Mouse (Mus musculus) duodenum, adult 2 months (tissue): ENCODE measurements around the gene Olfr141. TPM values are rescaled to one million over a fixed set of nuclear protein-coding genes. Genes with fewer than 3 reads are reported as not detected.

Experiments used
- polyA plus RNA-seq: library from polyadenylated mRNA; depleted of rRNA; stranded (reverse); fragments of >200 nt; gene quantifications from 2 replicates; pipeline ENCODE4 v1.2.3, GENCODE M21; 2012; ENCODE audit warnings: low replicate concordance; rRNA removed

The Olfr141 gene
- polyA plus RNA-seq = not detected in 2 replicates

DNA sequence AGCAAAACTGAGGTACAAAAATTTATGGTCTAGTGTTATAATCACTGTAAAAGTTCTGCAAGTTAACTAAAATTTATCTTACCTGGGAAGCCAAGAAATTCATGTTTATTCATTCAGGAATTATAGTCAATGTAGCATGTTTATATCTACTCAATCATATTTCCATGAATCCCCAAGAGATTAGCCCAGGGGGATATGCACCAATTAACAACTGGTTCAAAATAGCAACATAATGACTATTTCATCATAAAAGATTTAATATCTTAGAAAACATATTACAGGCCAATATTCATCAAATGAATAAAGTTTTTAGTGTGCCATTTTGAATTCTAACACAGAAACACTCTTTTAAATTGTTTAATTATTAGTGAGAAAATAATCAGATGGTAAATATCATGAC is at the start of gene Olfr141:
Gene Olfr141 (minus strand): TSS at position 101 of the 400 bp plus-strand sequence.

DNA sequence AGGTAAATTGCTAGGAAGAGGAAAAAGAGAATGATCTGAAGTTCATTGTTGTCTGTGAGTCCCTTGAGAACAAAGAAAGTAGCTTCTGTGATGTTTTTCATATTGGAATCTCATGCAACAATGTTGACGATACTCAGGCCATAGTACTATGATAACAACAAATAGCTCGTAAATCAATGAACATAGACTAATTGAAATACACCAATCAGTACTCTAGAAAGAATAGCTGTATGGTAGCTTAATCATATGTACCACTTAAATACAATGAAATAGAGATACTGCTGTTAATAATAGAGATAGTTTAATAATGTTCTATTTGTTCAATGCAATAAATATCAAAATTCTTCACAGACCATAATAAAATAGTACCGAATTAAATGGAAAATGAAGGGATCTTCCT is 41.8 kb upstream of the Olfr141 start, which contains the start of gene Olfr1095:
Gene Olfr1095 (minus strand): TSS at position 101 of the 400 bp plus-strand sequence.

DNA sequence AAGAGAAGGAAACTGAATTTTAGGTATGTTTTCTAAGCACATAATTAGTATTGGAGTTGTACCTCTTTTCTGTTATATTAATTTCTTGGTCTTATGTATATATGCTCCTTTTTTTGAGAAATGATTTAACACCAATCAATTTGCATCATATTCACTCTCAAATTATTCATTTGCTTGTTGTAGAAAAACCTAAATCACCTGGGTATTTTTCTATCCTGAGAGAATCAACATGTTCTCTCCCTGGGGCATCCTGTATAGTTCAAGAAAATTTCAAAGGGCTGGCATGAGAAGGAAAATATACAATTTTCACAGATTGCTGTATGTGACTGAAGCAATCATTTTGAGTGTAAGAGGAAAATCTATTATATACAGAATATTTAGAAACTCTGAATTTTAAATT is 14.5 kb upstream of the Olfr141 start, which contains the start of gene Olfr1094:
Gene Olfr1094 (plus strand): TSS at position 301 of the 400 bp plus-strand sequence.

DNA sequence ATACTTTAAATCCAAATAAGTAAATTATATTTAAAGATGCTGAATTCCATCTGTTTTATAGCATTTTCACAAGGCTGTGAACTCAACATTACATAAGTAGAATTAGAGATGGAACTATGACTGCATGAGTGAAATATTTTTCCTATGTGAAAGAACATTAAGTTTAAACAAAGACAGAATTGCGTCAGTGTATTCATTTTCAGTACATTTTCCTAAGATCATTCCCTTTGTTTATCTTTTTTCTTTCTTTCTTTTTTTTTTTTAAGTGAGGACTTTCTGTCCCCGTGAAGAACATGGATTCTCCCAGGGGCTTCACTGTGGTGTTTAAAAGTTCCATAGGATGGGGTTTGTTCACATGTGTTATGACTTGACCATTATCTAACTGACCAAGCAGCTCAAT is 27.6 kb downstream of the Olfr141 start, which contains the start of gene Olfr1093:
Gene Olfr1093 (plus strand): TSS at position 301 of the 400 bp plus-strand sequence.

DNA sequence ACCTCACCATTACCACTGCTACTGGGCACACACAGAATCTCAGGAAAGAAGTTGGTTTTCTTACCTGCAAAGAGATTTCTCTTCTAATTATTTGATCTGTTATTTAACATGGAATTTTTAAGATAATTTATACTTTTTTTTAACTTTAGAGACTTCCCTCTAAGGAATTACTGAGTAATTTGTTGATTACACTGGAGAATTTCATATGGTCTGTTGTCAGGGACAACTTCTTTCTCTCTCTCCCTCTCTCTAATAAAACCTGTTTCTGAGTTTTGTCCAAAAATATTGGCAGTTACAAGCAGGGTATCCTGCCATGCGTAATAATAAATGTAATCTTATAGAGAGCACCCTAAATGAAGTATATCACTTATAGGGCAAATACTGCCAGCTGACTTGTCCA is 50.9 kb downstream of the Olfr141 start, which contains the start of gene Olfr1090:
Gene Olfr1090 (minus strand): TSS at position 101 of the 400 bp plus-strand sequence.

Other genes starting within 250 kb of the Olfr141 start
- gene Olfr1082, start 211.1 kb downstream of the Olfr141 start, polyA plus RNA-seq = not detected in 2 replicates
- not detected in 2 replicates for gene Olfr1084, start 170.3 kb downstream of the Olfr141 start, polyA plus RNA-seq
- not detected in 2 replicates for gene Olfr1085, start 148.0 kb downstream of the Olfr141 start, polyA plus RNA-seq
- not detected in 2 replicates for gene Olfr1086, start 129.9 kb downstream of the Olfr141 start, polyA plus RNA-seq
- not detected in 2 replicates for gene Olfr1087, start 111.6 kb downstream of the Olfr141 start, polyA plus RNA-seq
- gene Olfr1089, start 76.3 kb downstream of the Olfr141 start, polyA plus RNA-seq = not detected in 2 replicates
- gene Olfr1090, start 51.0 kb downstream of the Olfr141 start, polyA plus RNA-seq = not detected in 2 replicates
- gene Olfr1093, start 27.5 kb downstream of the Olfr141 start, polyA plus RNA-seq = not detected in 2 replicates
- not detected in 2 replicates for gene Olfr1094, start 14.6 kb upstream of the Olfr141 start, polyA plus RNA-seq
- gene Olfr1095, start 41.7 kb upstream of the Olfr141 start, polyA plus RNA-seq = not detected in 2 replicates
- gene Gm13723, start 64.8 kb upstream of the Olfr141 start, polyA plus RNA-seq = not detected in 2 replicates
- not detected in 2 replicates for gene Olfr1097, start 82.2 kb upstream of the Olfr141 start, polyA plus RNA-seq
- gene Olfr1098, start 114.5 kb upstream of the Olfr141 start, polyA plus RNA-seq = not detected in 2 replicates
- not detected in 2 replicates for gene Olfr1099, start 150.7 kb upstream of the Olfr141 start, polyA plus RNA-seq
- gene Olfr1100, start 169.9 kb upstream of the Olfr141 start, polyA plus RNA-seq = not detected in 2 replicates
- not detected in 2 replicates for gene Olfr1101, start 181.2 kb upstream of the Olfr141 start, polyA plus RNA-seq
- gene Olfr1102, start 188.4 kb upstream of the Olfr141 start, polyA plus RNA-seq = not detected in 2 replicates
- not detected in 2 replicates for gene Olfr1104, start 217.1 kb upstream of the Olfr141 start, polyA plus RNA-seq
- gene Olfr1105, start 226.5 kb upstream of the Olfr141 start, polyA plus RNA-seq = not detected in 2 replicates
- gene Olfr1106, start 242.3 kb upstream of the Olfr141 start, polyA plus RNA-seq = not detected in 2 replicates